Mouse (Mus musculus): ENCODE measurements at regions not wholly inside any gene's neighbourhood (a gene's known extent, or its start where the extent isn't known, plus 50 kb on each side); places are given as distances from the start of the nearest gene placed in this dataset.
A peak's percentile ranks its signal among the peaks of the same experiment; 100 is the strongest.

DNA sequence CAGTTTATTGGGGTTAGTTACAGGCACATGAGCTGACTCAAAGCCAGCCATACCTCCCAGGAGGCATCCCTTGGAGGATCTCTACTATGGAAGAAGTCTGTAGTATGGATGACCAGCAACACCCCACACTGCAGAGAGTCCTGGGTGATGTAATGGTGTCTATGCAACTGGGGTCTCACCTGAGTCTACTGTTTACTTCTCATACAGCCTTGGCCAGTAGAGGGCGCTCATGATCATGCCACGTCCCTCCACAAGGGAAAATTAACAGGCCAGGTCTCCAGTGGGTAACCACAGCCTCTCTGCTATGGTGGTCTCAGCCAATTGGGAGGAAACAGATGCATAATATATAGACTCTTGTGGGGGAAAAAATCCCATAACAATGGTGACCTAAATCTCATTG lies 111.7 kb downstream of the Cdh26 start:
- DNase-seq = peak; percentile 51

DNA sequence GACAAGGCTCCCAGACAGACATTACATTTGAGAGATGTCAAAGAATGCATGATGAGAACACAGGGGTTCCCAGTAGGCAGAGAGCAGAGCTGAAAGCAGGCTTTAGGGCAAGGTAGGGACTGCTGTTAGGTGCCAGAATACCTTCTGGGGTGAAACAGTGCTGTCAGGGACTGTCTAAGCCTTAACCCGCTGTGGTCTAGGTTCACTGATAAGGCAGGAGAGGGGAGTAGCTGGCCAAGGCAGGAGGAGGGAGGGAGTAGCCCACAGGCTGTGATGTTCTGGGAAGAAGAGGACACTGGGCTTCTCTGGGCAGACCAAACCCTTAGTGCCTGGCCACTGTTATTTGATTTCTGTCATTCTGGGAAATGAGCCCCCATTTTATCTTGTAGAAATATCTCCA lies 114.1 kb downstream of the Cdh26 start:
- DNase-seq = no peak

DNA sequence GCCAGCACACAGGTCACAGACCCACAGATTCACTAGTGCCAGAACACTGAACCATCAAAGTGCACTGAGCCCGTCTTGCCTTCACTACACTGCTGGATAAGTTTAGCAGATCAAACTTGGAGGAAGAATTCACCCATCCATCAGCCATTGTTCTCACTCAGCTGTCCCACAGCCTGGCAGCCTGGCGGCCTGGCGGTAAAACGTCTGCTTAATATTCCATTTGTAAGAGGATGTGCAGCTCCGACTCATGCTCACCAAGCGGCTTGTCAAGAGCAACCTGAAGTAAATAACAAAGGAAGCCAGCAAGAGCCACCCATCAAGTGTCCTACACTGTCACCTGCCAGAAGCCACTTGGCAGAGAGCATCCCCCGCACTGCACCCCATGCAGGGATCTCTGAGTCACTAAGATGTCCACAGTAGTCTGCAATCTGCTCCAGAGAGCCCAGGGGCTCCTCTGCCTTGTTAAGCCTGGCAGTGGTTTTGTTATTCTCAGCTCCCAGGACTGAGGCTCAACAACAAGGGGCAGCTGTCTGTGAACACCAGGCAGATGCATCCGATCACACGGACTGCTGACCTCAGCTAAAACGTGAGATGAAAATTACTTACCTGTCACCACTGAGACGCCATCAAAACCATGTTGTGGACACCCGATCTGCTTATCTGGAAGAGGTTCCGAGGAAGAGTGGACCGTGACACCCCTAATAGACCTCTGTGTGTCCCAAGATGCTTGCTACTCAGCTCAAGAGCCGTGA lies 115.4 kb downstream of the Cdh26 start:
- DNase-seq = no peak

DNA sequence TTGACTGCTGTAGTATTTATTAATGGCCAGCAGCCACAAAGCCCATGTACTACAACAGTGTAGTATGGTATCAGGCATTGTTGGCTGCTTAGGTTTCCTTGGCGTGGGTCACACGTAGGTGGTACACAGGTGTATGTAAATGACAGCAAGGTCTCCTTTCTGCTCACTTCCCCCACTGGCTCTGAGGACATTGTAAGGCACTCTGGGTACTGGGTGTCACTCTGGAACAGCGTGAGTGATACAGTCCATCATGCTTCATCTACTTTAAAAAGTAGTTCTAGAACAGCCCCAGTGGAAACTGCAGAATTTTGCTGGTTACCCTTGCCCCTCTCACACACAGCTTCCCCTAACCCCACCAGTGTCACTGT lies 116.0 kb downstream of the Cdh26 start:
- no peak for DNase-seq

DNA sequence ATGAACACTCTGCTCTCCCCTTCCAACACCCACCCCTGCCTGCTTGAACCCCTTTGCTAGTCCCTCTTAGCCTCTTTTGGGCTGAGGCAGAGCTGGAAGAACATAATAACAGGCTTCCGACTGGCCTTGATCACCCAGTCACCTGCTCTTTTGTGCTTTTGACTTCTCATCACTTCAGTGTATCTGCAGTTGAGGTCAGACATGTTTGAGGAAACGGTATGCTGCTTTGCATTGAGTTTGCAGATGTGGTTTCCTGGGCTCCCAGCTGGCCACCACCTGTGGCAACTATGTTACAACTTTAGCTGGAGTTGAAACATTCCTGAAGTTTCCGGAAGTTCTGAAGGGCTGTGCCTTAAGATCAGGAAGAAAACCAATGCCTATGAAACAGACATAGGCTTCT lies 116.6 kb downstream of the Cdh26 start:
- DNase-seq = no peak

DNA sequence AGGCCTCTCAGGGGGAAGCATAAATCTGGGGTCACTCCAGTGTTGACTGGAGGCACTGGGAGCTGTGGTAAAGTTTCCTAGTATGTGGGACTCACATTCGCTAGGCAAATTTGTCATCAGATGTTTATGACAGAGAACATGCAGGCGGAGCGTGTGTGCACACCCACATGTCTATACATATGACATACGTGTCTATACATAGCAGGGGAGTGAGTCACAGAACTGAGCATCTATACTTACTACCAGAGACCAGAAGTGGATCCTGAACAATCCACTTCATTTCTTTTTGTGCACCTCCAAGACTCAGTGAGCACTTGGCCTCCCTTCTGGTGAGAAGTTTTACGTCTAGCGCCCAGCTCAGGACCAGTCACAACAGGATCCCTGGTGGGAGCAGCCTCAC lies 118.6 kb downstream of the Cdh26 start:
- no peak for DNase-seq

DNA sequence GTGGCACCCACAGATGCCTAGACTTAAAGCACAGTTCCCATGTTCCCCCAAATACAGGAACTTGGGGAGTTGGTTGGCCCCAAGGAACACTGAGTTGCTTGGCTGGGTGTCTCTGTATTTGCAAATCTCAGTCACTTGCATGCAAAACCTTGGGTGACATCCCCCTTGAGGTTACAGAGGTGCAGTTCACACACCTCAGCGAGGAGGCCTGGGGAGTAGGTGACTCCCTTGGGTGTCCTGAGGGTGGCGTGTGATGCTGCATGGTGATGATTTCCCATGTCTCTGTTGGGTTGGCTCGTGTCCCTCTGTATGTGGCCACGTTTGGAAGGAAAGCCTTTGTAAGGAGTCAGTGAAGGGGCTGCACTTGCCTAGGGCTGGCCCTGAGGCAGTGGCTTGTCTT lies 123.4 kb downstream of the Cdh26 start:
- DNase-seq = no peak

DNA sequence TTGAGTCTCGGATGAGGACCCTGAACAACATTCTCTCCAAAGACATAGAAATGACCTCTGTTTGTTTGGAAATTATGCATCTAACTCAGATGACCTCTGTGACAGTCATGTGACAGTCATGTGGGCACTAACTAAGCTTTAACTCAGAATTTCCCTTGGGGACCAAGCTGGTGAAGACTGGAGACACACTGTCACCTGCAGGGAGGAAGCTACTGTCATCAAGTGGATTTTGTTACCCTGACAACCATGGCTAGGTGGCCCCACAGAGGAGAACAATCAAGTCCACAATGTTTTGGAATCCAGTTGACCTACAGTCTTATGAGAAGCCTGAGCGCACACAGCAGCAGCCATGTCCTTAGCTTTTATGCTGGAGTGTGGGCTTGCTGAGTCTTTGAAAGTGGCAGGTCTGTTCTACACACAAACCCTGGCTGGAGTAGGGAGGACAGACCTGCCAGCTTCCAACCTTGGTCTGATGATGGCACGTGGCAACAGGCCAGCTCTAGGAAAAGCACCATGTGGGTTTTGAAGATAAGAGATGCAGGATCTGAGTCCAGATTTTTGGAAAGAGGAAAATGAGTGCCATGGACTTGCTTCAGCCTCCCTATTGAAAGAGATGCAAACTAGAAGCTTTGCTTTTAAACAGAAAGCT lies 125.5 kb downstream of the Cdh26 start:
- no peak for DNase-seq

DNA sequence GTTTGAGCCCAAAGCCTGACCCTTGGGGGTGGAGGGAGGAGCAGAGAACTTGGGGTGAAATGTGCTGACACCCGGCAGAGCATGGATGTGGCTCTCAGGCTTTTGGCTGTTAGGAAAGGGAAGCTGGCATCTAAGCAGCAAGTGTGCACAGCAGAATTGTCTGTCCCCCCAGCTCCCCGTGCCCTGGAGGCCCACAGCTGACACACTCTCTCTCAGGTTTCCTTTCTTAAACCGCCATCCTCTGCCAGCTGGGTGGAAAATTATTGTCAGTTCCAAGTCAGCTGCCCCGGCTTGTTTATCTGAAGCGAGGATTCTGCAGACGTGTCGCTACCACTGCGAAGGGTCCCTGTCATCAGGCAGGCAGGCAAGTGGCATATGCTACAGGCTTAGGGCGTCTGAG lies 127.6 kb downstream of the Cdh26 start:
- no peak for DNase-seq

DNA sequence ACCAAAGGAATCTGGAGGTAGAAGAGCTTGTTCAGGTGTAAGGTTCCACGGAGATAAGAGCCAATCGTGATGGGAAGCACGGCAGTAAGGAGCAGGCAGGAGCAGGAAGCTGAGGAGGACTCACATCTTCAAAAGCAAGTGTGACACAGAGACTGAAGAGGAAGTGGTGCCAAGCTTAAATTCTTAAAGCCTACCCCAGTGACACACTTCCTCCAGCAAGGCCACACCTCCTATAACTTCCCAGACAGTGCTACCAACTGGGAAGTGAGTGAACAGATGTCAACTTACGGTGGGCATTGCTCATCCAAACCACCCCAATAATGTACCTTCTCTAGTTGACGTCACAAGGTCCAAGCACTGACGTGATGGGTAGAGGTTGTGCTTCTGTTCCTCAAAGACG lies 133.0 kb downstream of the Cdh26 start:
- DNase-seq = no peak

DNA sequence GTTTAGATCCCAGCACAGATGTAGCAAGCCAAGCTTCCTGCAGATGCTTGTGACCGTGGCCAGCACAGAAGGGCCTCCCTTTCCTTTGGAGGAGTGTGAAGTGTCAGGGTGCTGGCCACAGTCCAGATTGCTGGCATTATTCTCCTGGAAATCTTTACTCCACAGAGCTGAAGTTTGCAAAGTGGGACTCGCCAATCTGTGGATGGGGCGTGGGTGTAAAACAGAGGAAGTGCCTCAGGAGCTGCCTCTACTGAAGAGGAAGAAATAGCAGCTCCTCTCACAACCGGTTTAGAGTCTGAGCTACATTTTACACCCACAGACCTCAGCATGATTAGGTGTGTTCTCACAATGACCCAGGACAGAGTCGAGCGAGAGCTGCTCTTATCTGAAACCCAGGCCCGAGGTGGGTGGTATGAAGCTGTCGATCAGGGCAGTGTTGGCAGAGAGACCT lies 135.1 kb downstream of the Cdh26 start:
- DNase-seq = peak; percentile 22

DNA sequence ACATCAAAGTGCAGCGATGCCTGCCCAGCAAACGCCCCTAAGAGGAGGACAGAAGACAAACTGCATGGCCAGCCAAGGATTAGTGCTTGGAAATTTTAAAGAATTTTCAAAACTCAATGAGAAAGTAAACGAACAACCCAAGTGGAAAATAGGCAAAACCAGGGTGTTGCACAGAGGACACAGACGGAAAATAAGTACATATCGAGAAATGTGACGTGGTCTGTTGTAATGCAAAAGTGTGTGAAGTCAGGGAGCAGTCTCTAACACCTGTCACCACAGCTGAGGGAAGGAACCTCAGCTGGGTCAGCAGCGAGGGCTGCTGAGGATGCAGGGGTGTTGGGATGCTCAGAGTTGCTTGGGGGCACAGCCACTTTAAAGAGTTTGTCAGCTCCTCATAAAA lies 137.2 kb downstream of the Cdh26 start:
- DNase-seq = no peak

DNA sequence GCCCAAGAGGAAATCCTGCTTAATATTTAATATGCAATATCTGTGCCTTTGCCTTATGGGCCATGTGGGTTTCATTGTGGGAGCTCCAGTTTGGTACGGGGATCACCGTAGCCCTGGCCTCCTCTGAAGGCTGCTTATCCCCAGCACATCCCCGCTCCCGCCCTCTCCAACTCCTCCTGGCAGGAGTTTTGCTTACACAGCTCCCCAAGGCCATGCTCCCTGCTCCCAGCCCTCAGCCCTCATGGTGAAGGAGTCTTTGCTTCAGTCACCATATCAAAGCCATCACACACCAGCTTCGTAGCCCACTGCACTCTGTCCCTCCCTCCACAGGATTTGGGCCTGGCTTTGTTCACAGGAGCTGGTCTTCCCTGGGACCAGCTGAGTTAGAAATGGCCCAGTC lies 142.0 kb downstream of the Cdh26 start:
- no peak for DNase-seq

DNA sequence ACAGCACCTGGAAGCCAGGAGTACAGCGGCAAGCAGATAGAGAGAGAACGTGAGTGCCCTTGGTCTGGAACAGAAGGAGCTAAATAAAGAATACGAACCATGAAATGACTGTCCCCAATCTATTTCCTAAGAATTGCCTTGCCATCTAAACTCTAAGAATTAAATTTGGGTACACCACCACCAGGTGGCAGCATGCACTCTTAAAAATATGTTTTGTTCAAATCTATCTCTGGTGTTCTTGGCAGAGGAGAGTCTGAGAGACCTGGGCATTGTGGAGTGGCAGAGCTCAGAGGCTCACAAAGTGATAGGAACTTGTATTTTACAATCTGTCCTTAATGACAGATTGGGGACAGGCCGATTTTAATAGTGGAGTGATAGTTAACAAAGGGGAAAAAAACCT lies 144.5 kb downstream of the Cdh26 start:
- peak; percentile 84 for DNase-seq

DNA sequence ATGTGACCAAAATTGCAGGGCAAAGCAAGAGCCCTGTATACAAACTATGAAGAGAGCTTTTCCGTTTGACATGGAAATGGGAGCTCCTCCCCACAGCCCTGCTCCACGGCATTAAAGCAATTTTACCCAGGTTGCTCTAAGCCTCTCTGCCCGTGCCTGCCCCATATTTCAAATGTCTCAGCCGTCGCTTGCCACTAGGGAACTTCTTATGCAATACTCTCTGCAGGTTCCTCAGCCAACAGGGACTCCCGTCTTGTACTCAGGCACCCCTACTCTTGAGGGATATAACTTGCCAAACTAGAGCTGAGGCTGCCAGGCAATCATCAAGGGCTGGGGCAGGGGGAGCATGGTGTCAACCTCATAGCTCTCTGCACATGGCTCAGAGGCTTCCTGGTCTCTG lies 145.1 kb downstream of the Cdh26 start:
- DNase-seq = no peak

DNA sequence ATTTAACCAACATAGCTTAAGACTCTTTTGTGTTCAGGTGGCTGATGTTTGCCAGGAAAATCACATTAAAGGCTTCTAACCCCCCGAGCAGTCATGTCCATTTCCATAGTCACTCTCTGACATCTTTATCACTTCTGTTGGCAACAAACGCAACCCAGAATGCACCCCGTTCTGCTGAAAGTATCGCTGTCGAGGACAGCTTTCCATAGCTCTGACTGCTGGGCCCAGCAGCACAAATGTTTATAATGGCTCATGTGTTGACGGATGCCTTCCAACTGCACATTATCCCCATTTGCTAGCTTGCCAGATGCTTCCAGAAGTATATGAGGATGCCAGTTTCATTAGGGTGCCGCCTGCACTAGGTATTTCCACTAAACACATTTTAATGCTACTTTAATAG lies 145.7 kb downstream of the Cdh26 start:
- DNase-seq = no peak

DNA sequence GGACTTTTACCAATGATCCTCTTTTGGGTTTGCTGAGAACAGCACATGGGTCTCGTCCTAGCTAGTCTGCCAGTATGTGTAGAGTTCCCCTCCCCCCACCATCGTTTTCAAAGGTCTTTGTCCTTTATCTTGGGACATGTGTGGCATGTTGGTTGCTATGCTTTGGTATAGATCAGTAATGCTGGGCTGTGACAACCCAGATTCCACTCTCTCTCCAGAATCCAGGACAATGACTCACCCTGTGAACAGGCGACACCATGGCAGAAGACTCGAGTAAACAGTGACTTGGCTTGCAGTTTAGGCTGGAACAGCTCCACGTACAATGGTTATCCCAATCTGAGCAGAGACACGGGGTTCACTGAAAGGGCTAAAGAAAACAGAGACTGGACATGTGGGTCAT lies 149.2 kb downstream of the Cdh26 start:
- no peak for DNase-seq

DNA sequence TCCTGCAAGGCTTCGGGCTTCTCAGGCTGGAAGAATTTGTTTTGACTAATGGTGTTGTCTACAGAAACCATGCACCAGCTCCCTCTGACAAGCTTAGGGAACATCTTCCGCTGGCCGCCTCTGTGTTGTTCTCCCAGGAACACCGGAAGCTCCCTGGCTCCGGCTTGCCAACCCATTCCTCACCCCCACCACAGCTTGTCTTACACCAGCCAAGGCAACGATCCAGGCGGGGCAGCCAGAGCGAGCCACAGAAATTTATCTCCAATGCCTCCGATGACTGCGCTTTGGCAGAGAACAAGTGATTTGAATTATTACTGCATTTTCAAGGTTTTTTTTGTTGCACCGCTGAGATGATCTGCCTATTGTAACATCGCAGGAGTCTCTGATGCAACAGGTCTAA lies 151.0 kb downstream of the Cdh26 start:
- peak; percentile 26 for DNase-seq

DNA sequence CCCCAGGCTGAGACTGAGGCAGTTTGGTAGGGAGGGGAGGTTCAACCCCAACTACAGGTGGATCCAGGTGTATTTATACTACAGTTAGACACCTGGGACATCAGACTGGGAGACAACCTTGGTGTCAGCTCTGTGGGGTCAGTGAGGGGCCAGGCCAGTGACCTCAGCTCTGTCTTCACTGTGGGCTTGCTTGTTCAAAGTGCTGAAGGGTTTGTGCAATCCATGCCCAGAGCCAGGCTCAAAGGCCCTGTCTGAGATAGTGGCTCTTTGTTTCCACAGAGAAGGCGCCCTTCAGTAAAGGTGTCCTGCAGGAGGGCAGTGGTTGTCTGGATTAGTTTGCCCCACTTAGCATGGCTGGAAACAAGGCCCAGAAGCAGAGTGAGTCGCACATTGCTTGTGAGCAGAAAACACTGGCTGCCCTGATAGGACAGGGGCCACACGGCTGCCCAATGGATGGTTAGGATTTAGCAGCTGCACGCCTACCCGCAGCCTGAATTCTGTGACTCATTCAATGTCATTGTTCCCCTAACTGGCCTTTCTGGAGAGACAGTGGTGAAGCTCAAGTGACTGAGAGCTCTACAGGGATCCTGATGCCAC lies 154.7 kb downstream of the Cdh26 start:
- DNase-seq = no peak

DNA sequence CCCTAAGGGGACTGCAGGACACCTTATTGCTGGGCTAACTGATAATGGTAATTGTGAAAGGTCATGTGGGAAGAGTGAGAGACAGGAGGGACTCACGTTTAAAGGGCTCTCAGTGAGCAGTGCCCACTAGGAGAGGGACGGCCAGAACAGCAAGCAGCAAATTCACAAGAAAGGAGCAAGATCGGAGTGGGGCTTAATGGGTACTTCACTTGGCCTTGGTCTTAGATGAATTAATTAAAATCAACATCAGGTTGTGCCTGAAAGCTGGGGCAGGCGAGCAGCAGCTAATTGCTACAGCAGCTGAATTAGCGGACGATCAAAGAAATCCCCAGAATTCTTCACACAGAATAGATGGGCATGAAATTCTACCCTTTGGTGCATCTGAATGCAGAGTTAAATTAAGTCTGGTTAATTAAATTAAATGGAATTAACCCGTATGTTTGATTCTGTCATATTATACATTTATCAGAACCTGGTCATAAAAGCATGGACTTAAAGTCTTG lies 156.9 kb downstream of the Cdh26 start:
- DNase-seq = no peak

DNA sequence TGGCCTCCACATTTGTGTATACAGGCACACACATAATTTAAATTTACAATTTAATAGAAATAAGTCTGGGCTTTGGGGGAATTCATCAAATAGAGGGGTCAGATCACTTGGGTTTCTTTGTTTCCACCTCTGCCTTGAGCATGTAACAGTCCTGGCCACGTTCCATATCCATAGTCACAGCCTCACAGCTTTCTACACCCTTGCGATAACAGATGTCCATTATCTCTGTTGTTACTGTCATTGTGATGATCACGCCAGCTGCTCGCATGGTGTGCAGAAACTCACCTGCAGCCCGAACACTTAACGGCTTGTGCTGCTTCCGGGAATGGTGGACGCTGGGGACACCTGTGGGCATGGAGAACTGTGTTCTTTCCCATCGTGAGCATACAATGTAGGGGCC lies 163.4 kb downstream of the Cdh26 start:
- DNase-seq = no peak

DNA sequence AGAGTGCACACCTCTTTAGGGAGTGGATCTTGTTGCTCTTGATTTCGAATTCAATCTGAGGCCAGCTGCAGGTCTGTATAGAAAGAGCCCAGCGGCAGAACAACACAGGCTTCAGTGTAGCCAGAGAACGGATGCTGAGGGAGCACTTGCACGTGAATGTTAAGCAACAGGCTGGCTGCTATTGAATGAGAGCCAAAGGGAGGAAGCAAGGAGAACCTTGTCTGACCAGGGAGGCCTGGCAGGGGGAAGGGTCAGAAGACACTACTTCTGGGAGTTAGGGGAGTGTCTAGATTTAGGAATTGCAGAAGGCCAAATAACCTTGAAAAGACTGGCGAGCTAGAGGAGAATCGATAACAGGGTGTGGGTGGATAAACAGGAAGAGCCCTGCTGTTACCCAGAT lies 163.8 kb downstream of the Cdh26 start:
- no peak for DNase-seq

DNA sequence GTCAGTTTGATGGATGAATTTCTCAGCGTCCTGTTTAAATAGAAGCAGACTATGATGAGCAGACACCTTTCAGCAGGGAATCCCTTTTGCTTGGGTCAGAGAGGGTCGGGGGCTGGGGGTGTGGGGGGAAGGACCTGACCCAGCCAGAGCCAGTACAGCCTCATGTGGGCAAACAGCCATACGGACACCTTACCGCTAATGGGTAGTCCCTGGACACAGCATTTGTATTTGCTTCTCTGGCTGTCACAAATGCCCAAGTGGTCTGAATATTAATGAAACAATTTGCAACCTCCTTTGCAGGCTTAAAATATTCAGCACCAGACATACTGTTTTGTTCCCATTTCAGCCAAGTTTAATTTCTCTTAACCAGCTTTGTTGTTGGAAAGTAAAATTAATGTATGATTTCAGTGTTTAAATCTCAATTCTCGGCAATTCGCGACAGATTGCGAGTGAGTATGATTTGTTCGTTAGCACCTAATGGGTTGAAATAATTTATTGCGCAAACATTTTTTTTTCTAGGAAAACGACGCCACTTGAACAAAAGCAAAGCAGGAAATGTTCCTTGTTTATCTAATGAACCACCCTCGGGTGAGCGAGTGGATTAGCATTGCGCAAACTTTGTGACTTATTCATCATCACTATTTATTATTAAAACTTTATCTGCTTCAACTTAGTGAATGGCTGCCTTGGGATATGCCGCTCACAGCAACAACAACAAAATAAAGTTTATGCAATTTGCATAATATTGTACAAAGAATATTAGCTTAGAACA lies 166.2 kb downstream of the Cdh26 start:
- no peak for DNase-seq

DNA sequence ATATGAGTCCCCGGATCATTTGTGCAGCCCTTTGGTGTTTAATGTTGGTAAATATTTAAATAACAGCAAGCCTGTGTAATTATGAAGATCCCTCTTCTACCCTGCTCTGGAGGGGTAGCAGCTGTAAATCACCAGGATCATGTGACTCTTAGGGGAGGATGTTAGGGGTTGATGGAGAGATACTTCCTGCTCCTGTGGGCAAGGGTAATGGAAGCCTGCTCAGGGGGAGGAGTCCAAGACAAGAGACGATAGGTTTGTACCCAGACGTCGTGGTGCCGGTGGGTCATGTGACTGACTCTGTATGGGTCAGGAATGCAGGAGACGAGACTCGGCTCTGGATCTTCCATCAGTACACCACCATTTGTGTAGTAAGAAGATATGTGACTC lies 166.7 kb downstream of the Cdh26 start:
- no peak for DNase-seq

Measured in kidney, adult 9 months (tissue).